Mouse (Mus musculus): ENCODE data around the gene Tenm2. TPM values are rescaled to one million over a fixed set of nuclear protein-coding genes. Genes with fewer than 3 reads are reported as not detected.

The Tenm2 gene
- total RNA-seq, 2 experiments from 2014 or later = 0.05 to 0.06 TPM

DNA sequence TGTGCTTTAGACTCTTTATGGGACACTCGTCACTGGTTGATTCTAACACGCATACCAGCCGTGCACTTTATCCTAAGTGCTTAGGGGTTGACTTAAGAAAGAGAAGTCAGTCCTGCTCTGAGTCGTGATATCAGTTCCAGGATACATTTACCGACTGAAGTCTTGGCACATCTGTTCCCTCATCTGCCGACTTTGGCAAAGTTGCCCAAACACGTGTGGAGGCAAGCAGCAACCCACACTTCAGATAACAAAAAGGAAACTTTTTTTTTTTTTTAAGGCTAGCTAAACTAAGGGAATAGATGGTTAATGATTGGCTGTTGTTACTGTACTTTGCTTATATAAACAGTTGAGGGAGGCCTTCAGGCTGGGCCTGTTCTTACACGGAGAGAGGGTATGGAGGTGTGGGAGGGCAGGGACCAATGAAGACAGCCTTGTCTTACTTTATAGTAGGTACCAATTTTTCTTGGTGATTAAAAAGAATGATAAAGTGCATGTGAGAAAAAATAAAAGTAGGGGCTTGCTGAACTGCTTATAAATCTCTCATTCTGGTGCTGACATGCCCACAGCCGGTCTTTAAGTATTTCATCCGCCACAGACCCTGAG is 930.3 kb downstream of the Tenm2 start:
- no peak for DNase-seq
- intact Hi-C loops (cut with DNase I) = no loop called here

DNA sequence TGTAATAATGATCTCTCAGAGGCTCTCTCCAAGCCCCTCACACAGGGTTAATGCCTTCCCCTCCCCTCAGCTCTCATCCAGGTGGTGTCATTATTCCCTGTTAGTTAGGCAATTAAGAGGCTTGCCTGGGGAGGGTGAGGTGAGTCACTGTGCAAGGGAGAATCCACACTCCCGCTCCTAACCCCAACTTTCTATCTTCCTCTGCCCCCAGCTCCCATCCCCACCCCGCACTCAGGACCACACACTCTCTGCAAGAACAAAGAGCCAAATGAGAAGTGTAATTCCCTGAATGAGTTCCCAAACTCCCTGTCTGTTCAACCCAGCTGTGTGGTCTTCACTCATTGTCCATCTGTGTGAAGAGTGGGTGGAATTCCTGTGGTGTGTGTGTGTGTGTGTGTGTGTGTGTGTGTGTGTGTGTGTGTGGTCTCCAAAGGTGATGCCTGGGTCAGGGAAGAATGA is 932.8 kb downstream of the Tenm2 start:
- intact Hi-C loops (cut with DNase I) = no loop called here
- DNase-seq = no peak

DNA sequence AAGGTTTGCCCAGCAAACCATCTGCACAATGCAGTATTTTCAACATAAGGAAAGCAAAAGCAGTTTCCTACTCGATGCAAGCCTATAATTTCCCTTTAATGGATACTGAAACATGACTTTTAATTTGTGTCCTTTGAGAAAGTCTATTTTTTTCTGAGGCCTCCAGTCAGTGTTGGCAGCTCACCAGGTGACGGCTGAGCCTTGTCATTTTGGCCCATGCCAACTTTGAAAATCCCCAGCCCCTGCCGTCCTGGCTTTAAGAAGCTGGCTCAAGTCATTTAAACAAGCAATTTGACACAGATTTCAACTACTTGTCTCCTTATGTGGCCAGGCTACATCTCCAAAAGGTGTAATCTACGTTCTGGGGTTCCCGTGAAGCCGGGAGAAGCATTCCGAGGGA is 933.7 kb downstream of the Tenm2 start:
- peak; percentile 2 to 12 for DNase-seq
- intact Hi-C loops (cut with DNase I) = no loop called here

DNA sequence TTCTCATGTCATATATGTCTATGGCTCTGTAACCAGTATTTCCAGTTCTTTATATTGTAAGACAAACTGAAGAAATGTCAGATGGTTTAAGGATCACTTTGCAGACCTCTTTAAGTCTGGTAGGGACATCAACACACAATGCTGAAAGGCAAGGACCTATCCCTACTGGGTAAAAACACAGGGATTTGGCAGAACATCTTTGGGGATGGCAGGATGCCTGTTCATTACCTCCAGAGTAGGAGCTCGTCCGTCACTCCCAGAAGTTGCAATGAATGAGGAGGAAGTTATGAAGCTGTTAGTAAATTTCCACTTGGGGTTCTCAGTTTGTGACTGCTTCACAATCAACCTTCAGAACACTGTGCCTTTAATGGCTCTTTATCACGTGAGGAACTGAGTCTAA is 939.2 kb downstream of the Tenm2 start:
- intact Hi-C loops (cut with DNase I) = no loop called here
- no peak for DNase-seq

DNA sequence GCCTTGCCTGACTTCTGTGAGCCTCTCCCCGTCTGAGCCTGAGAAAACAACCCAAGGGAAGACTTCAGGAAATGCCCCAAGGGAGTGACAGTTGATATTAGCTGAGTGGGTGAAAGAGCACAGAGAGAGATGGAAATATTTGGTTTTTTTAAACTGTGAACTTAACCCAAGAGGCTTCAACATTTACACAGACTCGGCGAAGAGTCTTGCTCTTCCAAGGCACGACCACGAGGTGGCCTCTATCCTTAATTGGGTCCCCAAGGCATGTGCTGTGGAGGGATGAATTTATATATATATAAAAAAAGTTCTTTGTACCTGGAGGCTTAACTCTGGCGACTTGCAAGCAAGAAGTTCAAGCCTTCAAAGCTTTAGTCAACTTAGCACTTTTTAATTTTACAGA is 943.6 kb downstream of the Tenm2 start:
- DNase-seq = no peak
- intact Hi-C loops (cut with DNase I) = no loop called here

DNA sequence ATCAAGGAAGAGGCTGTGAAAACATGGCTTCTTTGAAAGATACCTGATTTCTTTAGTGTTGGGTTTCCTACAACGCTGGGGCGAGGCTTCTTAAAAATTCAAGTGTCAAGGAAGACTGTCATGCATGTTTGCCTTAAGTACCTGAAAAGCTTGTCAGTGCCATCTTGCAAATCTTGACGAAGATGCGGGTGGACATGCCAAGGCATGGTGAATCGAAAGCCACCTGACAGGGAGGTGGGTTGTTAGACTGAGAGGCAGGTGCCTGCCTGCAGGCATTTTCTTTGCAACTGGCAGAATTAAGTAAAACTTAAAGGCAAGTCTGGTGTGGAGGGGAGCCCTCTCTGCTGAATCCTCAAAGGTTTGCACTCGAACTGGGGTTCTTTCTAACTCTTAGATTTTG is 949.5 kb downstream of the Tenm2 start:
- intact Hi-C loops (cut with DNase I) = no loop called here
- no peak for DNase-seq

DNA sequence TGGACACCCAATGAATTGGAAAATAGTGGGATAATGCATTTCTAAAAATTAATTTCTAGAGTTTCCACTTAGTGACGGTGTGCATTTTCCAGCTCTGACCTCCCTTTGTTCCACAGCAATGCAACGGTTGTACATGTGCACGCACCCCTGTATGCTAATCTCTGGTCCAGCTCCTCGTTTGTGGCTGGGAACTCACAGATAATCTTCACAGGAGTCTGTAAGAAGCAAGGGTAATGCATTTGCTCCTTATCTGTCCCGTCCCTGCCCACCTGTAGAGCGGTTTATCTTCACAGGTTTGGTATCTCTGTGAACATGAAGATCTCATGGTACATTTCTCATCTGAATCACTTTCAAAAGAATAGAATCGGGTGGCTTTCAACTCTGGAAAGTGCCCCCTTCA is 955.2 kb downstream of the Tenm2 start:
- no peak for DNase-seq
- intact Hi-C loops (cut with DNase I) = no loop called here

DNA sequence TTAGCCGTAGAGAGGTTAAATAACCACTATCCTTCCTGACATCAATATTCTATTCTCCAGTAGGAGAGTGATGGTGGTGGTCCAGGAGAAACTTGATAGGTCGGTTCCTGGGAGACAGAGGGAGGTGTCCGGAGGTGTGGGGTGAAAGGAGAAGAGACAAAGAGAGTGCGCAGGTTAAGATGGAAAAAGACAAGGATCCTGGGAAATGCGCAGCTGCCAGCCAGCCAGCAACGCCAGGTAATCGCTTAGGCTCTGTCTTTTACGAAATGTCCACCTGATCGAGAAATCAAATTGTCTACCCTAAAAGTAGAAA is 957.9 kb downstream of the Tenm2 start:
- DNase-seq = no peak
- intact Hi-C loops (cut with DNase I) = no loop called here

DNA sequence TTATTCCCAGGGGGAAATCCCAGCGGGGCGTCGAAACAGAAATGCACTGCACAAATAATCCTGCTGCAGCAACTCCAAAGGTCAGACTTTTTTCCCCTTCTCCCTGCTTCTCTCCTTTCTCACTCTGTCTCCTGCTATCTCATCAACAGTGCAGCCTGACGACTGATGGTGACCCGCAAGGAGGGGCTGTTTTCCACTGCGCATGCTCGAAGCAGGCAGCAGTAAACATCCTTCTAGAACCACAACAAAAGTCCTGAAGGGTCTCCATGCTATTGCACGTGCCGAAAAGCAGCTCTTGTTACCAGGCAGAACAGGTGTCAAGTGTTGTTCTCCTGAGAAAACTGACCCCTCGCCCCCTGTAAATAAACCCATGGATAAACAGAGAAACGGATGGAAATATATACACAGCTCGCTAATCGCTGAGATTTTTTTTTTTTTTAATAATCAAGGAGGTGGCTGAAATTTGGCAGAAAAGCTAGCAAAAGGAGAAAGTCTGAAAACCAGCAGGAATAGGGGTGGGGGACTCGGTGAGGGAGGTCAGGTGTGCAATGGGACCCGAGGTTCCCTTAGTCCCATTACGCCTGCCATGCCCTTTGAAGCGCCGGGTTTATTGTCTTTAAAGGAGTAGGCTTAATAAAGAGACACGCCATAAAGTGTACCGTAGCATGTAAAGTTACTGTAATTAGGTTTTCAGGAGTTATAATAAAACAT is 958.4 kb downstream of the Tenm2 start:
- intact Hi-C loops (cut with DNase I) = no loop called here
- no peak for DNase-seq

DNA sequence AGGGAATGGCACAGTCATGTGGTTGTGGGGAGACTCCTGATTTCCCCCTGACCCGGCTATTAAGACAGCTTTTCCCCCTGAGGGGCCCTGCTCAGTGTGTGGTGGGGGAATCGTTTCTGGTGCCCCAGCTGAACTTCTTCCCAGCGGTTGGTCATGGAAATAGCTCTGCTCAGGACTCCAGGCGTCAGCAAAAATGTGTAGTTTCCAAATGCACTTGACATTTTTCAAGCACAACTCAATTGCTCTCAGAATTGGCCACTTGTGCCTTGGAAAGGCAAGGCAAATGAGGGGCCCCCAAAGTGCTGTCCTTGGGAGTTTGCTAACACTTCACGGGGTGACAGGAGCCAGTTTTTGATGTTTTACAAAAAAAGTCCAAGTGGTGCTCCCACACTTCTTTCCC is 959.7 kb downstream of the Tenm2 start:
- intact Hi-C loops (cut with DNase I) = no loop called here
- DNase-seq = no peak

DNA sequence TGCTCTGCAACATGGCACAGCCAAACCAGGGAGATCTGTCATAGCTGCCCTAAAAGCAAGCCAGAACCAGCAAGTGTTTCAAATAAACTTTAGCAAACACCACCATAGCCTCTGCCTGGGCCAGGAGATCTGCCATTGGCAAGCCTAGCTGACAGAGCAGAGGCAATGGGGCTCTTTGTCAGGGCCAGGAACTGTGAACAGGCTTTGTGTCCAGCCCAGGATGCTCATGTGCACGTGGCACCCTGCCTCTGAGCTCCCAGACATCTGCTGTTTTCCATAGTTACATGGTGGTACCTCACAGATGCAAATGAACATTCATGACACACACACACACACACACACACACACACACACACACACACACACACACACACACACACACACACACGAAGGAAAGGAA is 963.6 kb downstream of the Tenm2 start:
- intact Hi-C loops (cut with DNase I) = no loop called here
- no peak for DNase-seq

DNA sequence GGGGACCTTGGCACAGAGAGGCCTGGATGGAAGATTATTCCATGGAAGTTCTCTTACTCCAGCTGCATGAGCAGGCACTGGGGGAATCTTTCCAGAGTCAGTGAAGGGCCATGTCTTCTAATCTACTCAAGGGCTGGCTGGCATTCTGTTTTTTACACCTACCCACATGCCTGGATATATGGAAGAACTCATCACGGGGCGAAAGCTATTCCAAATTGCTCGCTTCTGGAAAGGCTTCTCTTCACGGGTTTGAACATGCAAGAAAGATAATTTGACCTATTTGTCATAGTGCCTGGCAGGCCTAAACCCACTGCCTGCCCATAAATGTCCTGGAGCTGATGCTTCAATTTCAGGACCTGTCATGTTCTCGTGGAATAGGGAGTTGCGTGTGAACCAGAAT is 965.8 kb downstream of the Tenm2 start:
- intact Hi-C loops (cut with DNase I) = no loop called here
- no peak for DNase-seq

DNA sequence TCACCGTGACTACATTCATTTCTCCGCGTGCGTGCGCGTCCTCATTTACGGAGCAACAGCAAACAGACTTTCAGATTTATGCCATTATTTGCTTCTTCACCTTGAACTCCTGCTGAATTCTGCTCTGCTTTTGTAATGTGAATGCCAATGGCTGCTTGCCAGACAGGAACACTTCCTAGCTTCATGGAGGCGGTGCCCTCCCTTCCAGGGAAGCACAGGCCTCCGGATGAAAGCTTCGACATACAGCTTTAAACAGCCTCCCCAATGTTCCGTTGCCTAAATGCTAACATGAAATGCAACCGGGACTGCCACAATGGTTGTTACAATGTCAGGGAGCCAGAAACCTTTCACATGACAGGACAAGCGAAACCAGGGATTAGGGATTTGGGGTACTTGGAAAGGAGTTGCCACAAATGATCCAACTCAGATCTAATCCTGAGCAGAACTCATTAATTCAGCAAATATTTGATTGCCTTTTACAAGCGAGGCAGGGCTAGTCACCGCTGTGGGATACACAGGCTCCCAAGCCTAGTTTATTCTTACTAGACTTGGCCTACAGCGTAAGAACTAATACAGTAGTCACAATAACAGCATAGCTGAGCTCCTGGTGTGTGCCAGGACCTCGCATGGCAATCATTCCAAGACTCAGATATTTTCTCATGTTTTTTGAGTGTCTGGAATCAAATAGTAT is 970.8 kb downstream of the Tenm2 start:
- intact Hi-C loops (cut with DNase I) = no loop called here
- no peak for DNase-seq

DNA sequence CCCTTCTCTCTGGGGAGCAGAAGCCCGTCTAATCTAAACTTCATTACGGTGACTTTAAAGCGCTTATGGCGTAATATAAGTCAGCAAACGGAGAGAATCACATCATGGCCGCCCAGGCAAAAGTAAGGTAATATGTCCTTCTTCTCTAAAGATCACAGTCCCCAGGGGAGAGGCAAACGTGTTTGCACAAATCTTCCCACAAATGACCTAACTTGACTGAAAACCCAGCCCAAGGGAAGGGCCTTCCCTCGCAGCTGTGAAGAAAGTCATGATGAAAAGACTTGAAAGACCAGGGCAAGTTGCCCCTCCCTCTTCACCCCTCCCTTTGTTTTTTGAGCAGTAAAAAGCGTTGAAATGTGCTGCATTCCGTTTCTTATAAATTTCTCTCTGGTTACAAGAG is 971.9 kb downstream of the Tenm2 start:
- DNase-seq = no peak

DNA sequence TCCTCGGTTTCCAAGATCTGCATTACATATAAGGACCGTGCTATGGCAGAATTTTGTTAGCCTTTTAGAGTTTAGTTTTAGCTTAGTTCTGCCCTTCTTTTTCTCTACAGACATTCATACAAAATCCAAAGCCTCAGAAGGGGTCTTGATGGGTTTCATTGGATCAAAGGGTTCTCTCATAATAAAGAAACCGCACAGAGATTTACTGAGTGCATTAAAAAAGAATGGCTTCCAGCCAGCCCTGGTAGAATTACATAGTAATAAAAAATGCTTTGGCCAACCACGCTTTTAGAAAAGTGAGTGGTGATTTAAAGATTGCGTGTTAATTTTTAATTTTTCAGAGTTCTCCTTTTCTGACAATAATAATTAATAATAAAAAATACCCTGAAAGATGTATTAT is 978.6 kb downstream of the Tenm2 start:
- DNase-seq = no peak
- intact Hi-C loops (cut with DNase I) = no loop called here

More for the DNA sequence above, 971.9 kb downstream of the Tenm2 start:
- intact Hi-C loops (cut with DNase I) = no loop called here

DNA sequence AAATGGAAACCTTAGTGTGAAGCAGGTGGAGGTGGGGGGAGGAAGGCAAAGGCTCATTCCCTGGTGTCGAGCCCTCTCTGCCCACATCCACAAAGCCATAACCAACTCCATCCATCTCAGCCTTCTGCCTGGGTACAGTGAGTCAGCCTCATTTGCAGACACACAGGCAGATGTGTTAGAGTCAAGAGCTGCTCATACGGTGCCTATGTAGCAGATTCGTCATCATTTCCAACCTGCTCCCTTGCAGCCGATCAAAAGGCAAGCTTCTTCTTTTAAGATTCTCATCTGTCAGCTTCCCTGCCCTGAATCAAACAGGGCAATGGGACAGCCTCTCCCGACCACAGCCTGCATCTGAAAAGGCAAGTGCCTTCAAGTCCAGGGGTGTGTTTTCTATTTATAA is 979.0 kb downstream of the Tenm2 start:
- intact Hi-C loops (cut with DNase I) = no loop called here

DNA sequence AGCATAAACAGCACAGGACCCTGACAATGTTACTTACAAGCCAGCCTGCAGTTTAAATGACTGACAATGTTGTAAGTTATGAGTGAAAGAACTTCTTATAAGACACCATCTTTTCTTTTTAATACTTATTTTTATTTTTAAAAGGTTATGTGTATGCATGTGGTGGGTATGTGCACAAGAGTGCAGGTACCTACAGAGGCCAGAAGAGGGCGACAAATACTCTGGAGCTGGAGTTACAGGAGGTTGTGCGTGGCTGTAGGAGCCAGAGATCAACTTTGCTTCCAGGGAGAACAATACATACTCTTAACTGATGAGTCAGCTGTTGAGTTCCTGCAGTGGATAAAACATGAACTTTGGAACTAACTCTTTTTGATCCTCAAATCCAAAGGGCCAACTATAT is 981.7 kb downstream of the Tenm2 start:
- intact Hi-C loops (cut with DNase I) = no loop called here
- no peak for DNase-seq

More for the DNA sequence above, 979.0 kb downstream of the Tenm2 start:
- no peak for DNase-seq

DNA sequence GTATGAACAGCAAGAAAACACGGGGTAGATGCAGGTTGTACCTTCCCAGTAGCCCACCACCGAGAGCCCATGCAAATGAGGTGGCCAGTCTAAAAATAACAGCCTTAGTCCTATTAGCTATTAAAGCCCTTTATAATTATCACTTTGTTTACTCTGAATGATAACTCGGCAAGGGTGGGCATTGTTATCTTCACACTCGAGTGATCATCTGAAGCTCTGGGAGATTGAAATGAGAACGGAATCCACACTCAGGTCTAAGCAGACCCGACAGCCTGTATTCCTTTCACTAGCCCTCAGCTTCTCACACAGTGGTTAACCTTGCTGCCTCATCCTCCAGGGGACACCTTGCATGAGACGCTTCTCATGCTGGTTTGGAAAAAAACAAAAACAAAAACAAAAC is 985.7 kb downstream of the Tenm2 start:
- no peak for DNase-seq
- intact Hi-C loops (cut with DNase I) = no loop called here

DNA sequence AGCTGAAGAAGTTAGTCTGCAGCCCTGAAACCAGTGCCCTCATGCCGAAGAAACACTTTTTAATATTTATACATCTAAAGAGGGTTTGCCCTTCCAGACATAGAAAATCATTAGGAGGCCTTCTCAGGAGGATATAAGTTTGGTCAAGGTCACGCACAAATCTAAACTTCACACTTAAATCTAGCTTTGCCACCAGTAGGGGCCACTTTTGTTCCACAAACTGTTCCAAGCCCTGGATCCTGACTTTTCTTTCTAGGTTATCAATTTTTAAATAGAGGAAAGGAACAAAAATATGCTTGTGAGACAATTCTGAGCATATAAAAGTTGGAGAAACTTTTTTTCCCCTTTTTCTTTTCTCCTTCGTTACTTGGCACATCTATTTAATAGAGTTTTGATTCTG is 989.6 kb downstream of the Tenm2 start:
- intact Hi-C loops (cut with DNase I) = no loop called here

DNA sequence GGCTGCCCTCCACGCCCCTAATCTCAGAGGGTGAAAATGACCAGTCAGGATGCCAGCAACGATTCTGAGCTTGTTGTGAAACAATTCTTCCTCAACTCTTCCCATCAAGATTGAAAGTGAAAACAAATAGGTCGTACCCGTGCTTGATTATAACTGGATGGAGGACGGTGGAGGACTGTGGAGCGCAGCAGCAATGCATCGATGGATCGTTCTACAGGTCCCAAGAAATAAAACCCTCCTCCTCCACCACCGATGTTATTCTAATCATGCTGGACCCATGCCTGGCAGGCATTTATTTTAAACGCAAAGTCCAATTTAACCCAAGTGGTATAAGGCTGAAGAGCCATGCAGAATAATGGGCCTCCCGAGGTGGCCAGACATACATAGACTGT is 991.3 kb downstream of the Tenm2 start:
- intact Hi-C loops (cut with DNase I) = no loop called here
- DNase-seq = no peak

More for the DNA sequence above, 989.6 kb downstream of the Tenm2 start:
- DNase-seq = no peak

DNA sequence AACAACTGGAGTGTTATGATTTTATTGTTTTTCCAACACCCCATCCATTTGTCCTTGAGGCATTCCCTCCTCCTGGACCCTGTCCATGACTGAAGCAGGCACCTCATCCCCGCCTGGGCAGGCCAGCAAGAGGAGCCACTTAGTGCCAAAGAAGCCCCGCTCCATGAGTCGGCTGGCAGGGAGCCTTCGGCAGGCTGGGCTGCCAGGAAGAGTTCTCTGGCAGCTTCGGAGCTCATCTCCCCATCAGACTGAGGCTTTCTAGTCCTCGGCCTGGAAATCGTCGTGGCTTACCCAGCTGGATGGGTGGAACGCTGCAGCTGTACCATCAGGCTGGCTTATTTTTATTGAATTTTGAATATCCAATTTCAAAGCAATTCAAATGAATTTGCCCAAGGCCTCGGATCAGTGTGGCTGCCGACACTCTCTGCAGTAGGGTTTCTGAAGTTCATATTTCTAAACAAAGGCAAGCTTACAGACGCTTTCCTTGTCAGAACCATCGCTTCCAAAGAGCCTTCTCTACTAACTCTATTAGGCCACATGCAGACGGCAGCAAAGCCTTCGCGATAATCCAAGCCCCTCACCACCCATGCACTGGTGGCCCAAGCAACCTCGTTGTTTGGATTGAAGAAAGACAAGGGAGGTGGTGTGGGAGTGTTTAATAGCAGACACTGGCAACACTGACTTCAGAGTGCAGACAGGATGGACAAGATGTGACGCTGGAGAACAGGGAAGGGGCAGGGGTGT is 991.8 kb downstream of the Tenm2 start:
- DNase-seq = no peak
- intact Hi-C loops (cut with DNase I) = no loop called here

DNA sequence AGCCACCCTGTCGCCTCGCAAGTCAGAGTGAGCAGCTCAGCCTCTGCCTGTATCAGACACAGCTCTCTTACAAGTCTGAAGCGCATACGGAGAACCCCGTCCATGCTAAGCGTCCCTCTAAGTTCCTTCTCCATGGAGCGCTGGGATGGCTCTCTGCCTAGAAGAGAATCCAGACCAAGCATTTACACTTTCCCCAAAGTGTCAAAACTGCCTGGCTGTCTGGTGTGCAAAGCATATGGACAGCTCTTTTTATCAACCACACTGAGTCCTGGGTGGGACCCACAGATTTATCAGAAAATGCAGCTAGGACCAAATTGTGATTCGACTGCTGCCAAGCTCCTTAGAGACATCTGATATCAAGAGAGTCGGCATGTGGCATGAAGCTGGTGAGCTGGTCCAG is 996.9 kb downstream of the Tenm2 start:
- intact Hi-C loops (cut with DNase I) = no loop called here
- no peak for DNase-seq
